Mouse (Mus musculus) liver, adult 2 months (tissue): ENCODE data around the gene Casq1.

Source experiments
- CTCF ChIP-seq: fragments of 200-500 bp; IDR thresholded peaks from 2 replicates; pipeline ENCODE4 v1.5.1; 2011; ENCODE audit warnings: low read depth, low read length, control low read depth
- POLR2A ChIP-seq: fragments of 200-500 bp; IDR thresholded peaks from 2 replicates; pipeline ENCODE4 v1.6.1; 2011; ENCODE audit warnings: low read length, control low read depth; ENCODE audit not compliant: insufficient read depth; ENCODE audit errors: extremely low read depth

DNA sequence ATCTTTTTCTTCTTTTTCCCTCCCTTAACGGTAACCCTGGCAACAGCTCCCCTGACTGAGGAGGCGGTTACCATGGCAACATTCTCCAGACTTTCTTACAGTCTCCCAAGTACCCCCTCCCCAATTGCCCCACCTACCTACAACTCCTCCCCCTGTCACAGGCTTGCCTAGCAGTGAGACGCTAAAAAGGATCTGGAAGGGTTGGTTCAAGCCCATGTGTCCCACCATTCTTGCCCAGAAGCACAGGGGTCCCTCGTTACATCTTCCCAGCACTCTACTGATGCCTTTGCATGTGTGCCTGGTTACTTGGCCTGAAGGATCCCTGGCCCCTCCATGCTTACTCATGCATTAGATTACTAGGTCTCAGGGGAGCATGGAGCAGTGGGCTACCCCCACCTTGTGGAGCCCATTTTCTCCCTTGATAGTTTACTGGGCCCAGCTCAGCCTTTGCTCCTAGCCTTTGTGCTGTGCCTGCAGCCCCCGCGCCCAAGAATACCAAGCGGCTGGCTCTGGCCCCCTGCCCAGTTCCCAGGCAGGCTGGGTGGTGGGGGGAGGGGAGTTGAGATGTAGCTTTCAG lies 18.7 kb downstream of the Casq1 start:
- TF ChIP-seq CTCF (no peak), POLR2A (no peak)
